Mouse (Mus musculus) gastrocnemius, postnatal 4 days (tissue): ENCODE measurements around the gene Txndc17. TPM values are rescaled to one million over a fixed set of nuclear protein-coding genes. Genes with fewer than 3 reads are reported as not detected.
A peak's percentile ranks its signal among the peaks of the same experiment; 100 is the strongest.

Experiments used
- DNase-seq, 2 experiments: peaks; one replicate each; pipeline ENCODE4 v3.0.0; 2021 to 2022; ENCODE audit warnings: low spot score in 2 of 2, mixed read lengths in 2 of 2
- total RNA-seq, 2 experiments: library from RNA; stranded (reverse); gene quantifications; 2 replicates each; pipeline ENCODE4 v1.2.3; 2021

The Txndc17 gene
- total RNA-seq, 2 experiments from 2014 or later, result 46.8 to 49.6 TPM

GRCm38 (mm10) chr11:72221278-72221677, 13.9 kb downstream of the Txndc17 start:
- DNase-seq, result peak; percentile 41 to 73

GRCm38 (mm10) chr11:72223414-72223813, 16.1 kb downstream of the Txndc17 start:
- DNase-seq, result no peak

GRCm38 (mm10) chr11:72224865-72225264, 17.5 kb downstream of the Txndc17 start:
- peak; percentile 60 to 72 for DNase-seq

- no peak for DNase-seq
Observed at GRCm38 (mm10) chr11:72226020-72226791, 18.9 kb downstream of the Txndc17 start.

GRCm38 (mm10) chr11:72226901-72227300, 19.6 kb downstream of the Txndc17 start:
- no peak for DNase-seq

- no peak for DNase-seq
Observed at GRCm38 (mm10) chr11:72228513-72228912, 21.2 kb downstream of the Txndc17 start.

GRCm38 (mm10) chr11:72232068-72232467, 24.7 kb downstream of the Txndc17 start:
- DNase-seq, result no peak

- no peak for DNase-seq
Observed at GRCm38 (mm10) chr11:72232991-72233390, 25.6 kb downstream of the Txndc17 start.

GRCm38 (mm10) chr11:72234013-72234412, 26.7 kb downstream of the Txndc17 start:
- DNase-seq, result peak; percentile 29 to 64

- DNase-seq, result no peak
Observed at GRCm38 (mm10) chr11:72240062-72240860, 32.9 kb downstream of the Txndc17 start.

GRCm38 (mm10) chr11:72245196-72245753, 37.9 kb downstream of the Txndc17 start:
- no peak for DNase-seq

- DNase-seq, result no peak
Observed at GRCm38 (mm10) chr11:72255629-72256028, 48.3 kb downstream of the Txndc17 start.

- DNase-seq, result no peak
Observed at GRCm38 (mm10) chr11:72256441-72256840, 49.1 kb downstream of the Txndc17 start.

Other genes starting within 250 kb of the Txndc17 start
- under 1 TPM; 0.26 to 0.29 TPM for gene Aipl1, start 170.0 kb upstream of the Txndc17 start, total RNA-seq
- gene Pimreg, start 165.5 kb upstream of the Txndc17 start, total RNA-seq, result 10 to 100 TPM; 21.3 to 30.0 TPM
- 1 to 10 TPM; 1.4 to 1.5 TPM for gene Pitpnm3, start 71.8 kb upstream of the Txndc17 start, total RNA-seq
- under 1 TPM; 0.61 to 0.65 TPM for gene Gm43951, start 707 bp upstream of the Txndc17 start, total RNA-seq
- 1 to 10 TPM; 4.7 to 5.9 TPM for gene 4933427D14Rik, start 88 bp upstream of the Txndc17 start, total RNA-seq
- 10 to 100 TPM; 10.8 to 12.0 TPM for gene Med31, start 8.0 kb downstream of the Txndc17 start, total RNA-seq
- gene Slc13a5, start 59.7 kb downstream of the Txndc17 start, total RNA-seq, result under 1 TPM; 0.23 to 0.52 TPM
- gene Xaf1, start 94.1 kb downstream of the Txndc17 start, total RNA-seq, result 10 to 100 TPM; 10.0 to 10.8 TPM
- not detected for gene Fbxo39, start 106.9 kb downstream of the Txndc17 start, total RNA-seq
- 1 to 10 TPM; 1.5 to 2.2 TPM for gene Tekt1, start 154.9 kb downstream of the Txndc17 start, total RNA-seq
- gene Smtnl2, start 204.2 kb downstream of the Txndc17 start, total RNA-seq, result 100 to 1,000 TPM; 160 to 187 TPM
- gene Ggt6, start 228.0 kb downstream of the Txndc17 start, total RNA-seq, result under 1 TPM; 0.23 to 0.32 TPM
- gene Mybbp1a, start 233.8 kb downstream of the Txndc17 start, total RNA-seq, result 10 to 100 TPM; 71.8 to 90.1 TPM